Mouse (Mus musculus): Measurements from ENCODE around the gene Dpy30.

DNA sequence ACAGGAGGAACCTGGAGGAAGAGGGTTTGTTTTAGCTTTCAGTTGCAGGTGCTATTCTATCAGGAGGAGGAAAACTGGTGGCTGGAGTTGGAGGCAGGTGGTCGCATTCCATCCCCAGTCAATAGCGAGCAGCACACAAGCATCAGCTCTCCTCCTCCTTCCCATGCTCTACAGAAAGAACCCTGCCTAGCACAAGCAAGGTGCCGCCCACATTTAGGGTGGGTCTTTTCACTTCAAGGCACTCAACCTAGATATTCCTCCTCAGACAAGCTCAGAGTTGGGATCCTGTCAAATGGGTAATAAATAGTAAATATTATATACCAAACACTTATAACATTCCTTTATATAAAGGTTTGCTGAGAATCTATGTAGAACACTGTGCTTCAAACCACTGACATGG lies 33.5 kb downstream of the Dpy30 start:
- no peak for TF ChIP-seq CTCF (IDR thresholded peaks at IDR 0.05; ENCODE audit: control insufficient read depth, insufficient read depth, insufficient replicate concordance, low read depth, low read length)
- TF ChIP-seq POLR2A (IDR thresholded peaks at IDR 0.05; ENCODE audit: control insufficient read depth, low read depth, low read length): no peak
